Mouse (Mus musculus) hindbrain, embryonic 13.5 days (tissue): Measurements from ENCODE around the gene Cib2. TPM values are rescaled to one million over a fixed set of nuclear protein-coding genes. Genes with fewer than 3 reads are reported as not detected.
A peak's percentile ranks its signal among the peaks of the same experiment; 100 is the strongest.
"Not testable (repeated sequence)": the region's sequence is repeated elsewhere in the genome, so short reads cannot be mapped to it uniquely, and the experiment has no call there.

Experiments used
- ATAC-seq: fragments of 200-750 bp; cut with Nextera tagmentation; 2 replicates; pipeline ENCODE4 v1.8.0; 2017; ENCODE audit warnings: moderate TSS enrichment; ENCODE audit not compliant: low FRiP score
- H3K27ac ChIP-seq: fragments of 300-500 bp; sonication (generic); 2 replicates; pipeline ENCODE4 v1.5.1; 2015; ENCODE audit warnings: inconsistent platforms, mild to moderate bottlenecking, moderate library complexity
- H3K27me3 ChIP-seq: fragments of 300-500 bp; sonication (generic); 2 replicates; pipeline ENCODE4 v1.6.1; 2015; ENCODE audit warnings: mild to moderate bottlenecking, inconsistent platforms
- H3K36me3 ChIP-seq: fragments of 300-500 bp; sonication (generic); 2 replicates; pipeline ENCODE4 v1.6.1; 2015; ENCODE audit warnings: mild to moderate bottlenecking, inconsistent platforms
- H3K4me1 ChIP-seq: fragments of 300-500 bp; sonication (generic); replicated peaks from 2 replicates; pipeline ENCODE4 v1.6.1; 2015; ENCODE audit warnings: inconsistent platforms
- H3K4me2 ChIP-seq: fragments of 300-500 bp; sonication (generic); 2 replicates; pipeline ENCODE4 v1.6.1; 2015; ENCODE audit warnings: inconsistent platforms, mild to moderate bottlenecking, moderate library complexity
- H3K4me3 ChIP-seq: fragments of 300-500 bp; sonication (generic); 2 replicates; pipeline ENCODE4 v1.5.1; 2015; ENCODE audit warnings: mild to moderate bottlenecking, inconsistent platforms
- H3K9ac ChIP-seq: fragments of 300-500 bp; sonication (generic); 2 replicates; pipeline ENCODE4 v1.6.1; 2015; ENCODE audit warnings: mild to moderate bottlenecking, inconsistent platforms
- H3K9me3 ChIP-seq: fragments of 300-500 bp; sonication (generic); 2 replicates; pipeline ENCODE4 v1.6.1; 2016; ENCODE audit warnings: inconsistent platforms
- WGBS: fragments of 180-500 bp; shearing (Covaris S2); methylation state at CpG from one replicate; pipeline ENCODE4 v1.1.7; 2015; 5-methylcytosine and 5-hydroxymethylcytosine counted together
- polyA plus RNA-seq: library from polyadenylated mRNA; unstranded; fragments of >200 nt; fragmentation: Nextera tagmentation; extraction: Ambion mirVana; gene quantifications from 2 replicates; pipeline ENCODE4 v1.2.1, GENCODE M21; 2015

The Cib2 gene
- 42.4 and 45.2 TPM in 2 replicates for polyA plus RNA-seq

- Histone ChIP-seq H3K4me1 (peaks cover 21% of the 10 kb centered on the region), H3K4me3 (peak within 1 kb of the TSS; percentile 54), H3K27me3 (no peaks in the 10 kb centered on the region), H3K27ac (peak within 1 kb of the TSS; percentile 19; the same call in 1 of the 2 replicates), H3K4me2 (peak within 1 kb of the TSS; percentile 71), H3K36me3 (no peaks in the 10 kb centered on the region), H3K9ac (peak within 1 kb of the TSS; percentile 73), H3K9me3 (no peaks in the 10 kb centered on the region)
- peak; percentile 98 for ATAC-seq
- WGBS, result 2% methylated on average over 51 of the region's 54 CpGs
These were observed at the start of gene Cib2 for GRCm38 (mm10) chr9:54559771-54560471. Gene Cib2, minus strand, starts transcription at chr9:54560218.

GRCm38 (mm10) chr9:54604886-54605285, 44.9 kb upstream of the Cib2 start:
- no peaks in the 10 kb centered on the region for H3K27me3 ChIP-seq
- no peak overlapping the region for H3K4me2 ChIP-seq
- no peak overlapping the region for H3K4me3 ChIP-seq
- no peak for ATAC-seq
- no peak overlapping the region for H3K27ac ChIP-seq
- WGBS, result 58% methylated on average over 4 of the region's 4 CpGs
- H3K4me1 ChIP-seq, result no peaks in the 10 kb centered on the region
- H3K36me3 ChIP-seq, result peaks cover 53% of the 10 kb centered on the region
- H3K9me3 ChIP-seq, result no peaks in the 10 kb centered on the region
- no peak overlapping the region for H3K9ac ChIP-seq

- no peak for ATAC-seq
- Histone ChIP-seq H3K9ac (no peak overlapping the region), H3K36me3 (peaks cover 60% of the 10 kb centered on the region)
These were observed 44.2 kb upstream of the Cib2 start for GRCm38 (mm10) chr9:54604131-54604654.

GRCm38 (mm10) chr9:54602916-54603315, 42.9 kb upstream of the Cib2 start:
- ATAC-seq, result no peak
- no peak overlapping the region for H3K4me3 ChIP-seq
- no peak overlapping the region for H3K9ac ChIP-seq
- no peaks in the 10 kb centered on the region for H3K9me3 ChIP-seq
- H3K36me3 ChIP-seq, result peaks cover 73% of the 10 kb centered on the region
- no peaks in the 10 kb centered on the region for H3K4me1 ChIP-seq
- 84% methylated on average over 7 of the region's 7 CpGs for WGBS
- no peak overlapping the region for H3K27ac ChIP-seq
- H3K4me2 ChIP-seq, result no peak overlapping the region
- no peaks in the 10 kb centered on the region for H3K27me3 ChIP-seq

More at GRCm38 (mm10) chr9:54604131-54604654, 44.2 kb upstream of the Cib2 start:
- Histone ChIP-seq H3K4me2 (no peak overlapping the region), H3K27me3 (no peaks in the 10 kb centered on the region), H3K4me1 (no peaks in the 10 kb centered on the region), H3K9me3 (no peaks in the 10 kb centered on the region), H3K27ac (no peak overlapping the region), H3K4me3 (no peak overlapping the region)
- WGBS, result 70% methylated on average over 5 of the region's 5 CpGs

- Histone ChIP-seq H3K4me2 (no peak overlapping the region), H3K27ac (no peak overlapping the region), H3K4me3 (no peak overlapping the region), H3K27me3 (no peaks in the 10 kb centered on the region), H3K9me3 (no peaks in the 10 kb centered on the region), H3K9ac (no peak overlapping the region), H3K36me3 (peaks cover 78% of the 10 kb centered on the region), H3K4me1 (no peaks in the 10 kb centered on the region)
- WGBS, result 75% methylated on average over 2 of the region's 2 CpGs
- no peak for ATAC-seq
These were observed 42.4 kb upstream of the Cib2 start for GRCm38 (mm10) chr9:54602386-54602785.

GRCm38 (mm10) chr9:54596752-54597465, 36.9 kb upstream of the Cib2 start:
- Histone ChIP-seq H3K27me3 (no peaks in the 10 kb centered on the region), H3K4me2 (no peak overlapping the region), H3K4me1 (no peaks in the 10 kb centered on the region), H3K9ac (no peak overlapping the region), H3K27ac (no peak overlapping the region), H3K4me3 (no peak overlapping the region), H3K9me3 (no peaks in the 10 kb centered on the region), H3K36me3 (peaks cover 94% of the 10 kb centered on the region)
- WGBS, result 95% methylated on average over 15 of the region's 15 CpGs
- ATAC-seq, result no peak

GRCm38 (mm10) chr9:54593652-54594051, 33.6 kb upstream of the Cib2 start:
- H3K4me1 ChIP-seq, H3K9me3 ChIP-seq, H3K27ac ChIP-seq, H3K4me3 ChIP-seq, H3K27me3 ChIP-seq, H3K4me2 ChIP-seq, ATAC-seq, H3K9ac ChIP-seq: not testable (repeated sequence)
- H3K36me3 ChIP-seq, result peaks cover 85% of the 10 kb centered on the region
- WGBS, result 73% methylated on average over 4 of the region's 4 CpGs

- Histone ChIP-seq H3K36me3 (peaks cover 28% of the 10 kb centered on the region), H3K4me1 (peaks cover 20% of the 10 kb centered on the region), H3K27ac (no peak overlapping the region), H3K4me3 (peak overlapping the region; percentile 97; the same call in 1 of the 2 replicates), H3K9ac (no peak overlapping the region), H3K27me3 (no peaks in the 10 kb centered on the region), H3K9me3 (no peaks in the 10 kb centered on the region), H3K4me2 (peak overlapping the region; percentile 84)
- 80% methylated on average over 4 of the region's 4 CpGs for WGBS
- no peak for ATAC-seq
These were observed 27.8 kb upstream of the Cib2 start for GRCm38 (mm10) chr9:54587863-54588262.

- under 1% methylated on average over 69 of the region's 73 CpGs for WGBS
- Histone ChIP-seq H3K27ac (peak within 1 kb of the TSS; percentile 77), H3K9me3 (no peaks in the 10 kb centered on the region), H3K4me3 (peak within 1 kb of the TSS; percentile 97), H3K9ac (peak within 1 kb of the TSS; percentile 95), H3K27me3 (no peaks in the 10 kb centered on the region), H3K4me1 (peaks cover 20% of the 10 kb centered on the region), H3K4me2 (peak within 1 kb of the TSS; percentile 84), H3K36me3 (peaks cover 15% of the 10 kb centered on the region)
- ATAC-seq, result peak; percentile 99
These were observed 26.4 kb upstream of the Cib2 start, which contains the start of gene Idh3a for GRCm38 (mm10) chr9:54586199-54587061. Gene Idh3a, plus strand, starts transcription at chr9:54586334.

- Histone ChIP-seq H3K4me1 (peaks cover 20% of the 10 kb centered on the region), H3K27ac (peak overlapping the region; percentile 77), H3K36me3 (peaks cover 12% of the 10 kb centered on the region), H3K4me2 (peak overlapping the region; percentile 84), H3K27me3 (no peaks in the 10 kb centered on the region), H3K9me3 (no peaks in the 10 kb centered on the region), H3K4me3 (peak overlapping the region; percentile 97), H3K9ac (peak overlapping the region; percentile 68)
- WGBS, result 36% methylated on average over 5 of the region's 5 CpGs
- ATAC-seq, result peak; percentile 59
These were observed 25.8 kb upstream of the Cib2 start for GRCm38 (mm10) chr9:54585839-54586198.

- H3K4me1 ChIP-seq, result peaks cover 20% of the 10 kb centered on the region
- not testable (repeated sequence) for ATAC-seq, H3K4me3 ChIP-seq, H3K27me3 ChIP-seq, H3K36me3 ChIP-seq, H3K9me3 ChIP-seq, H3K27ac ChIP-seq, H3K4me2 ChIP-seq, H3K9ac ChIP-seq
- WGBS, result 88% methylated on average over 2 of the region's 2 CpGs
These were observed 24.1 kb upstream of the Cib2 start for GRCm38 (mm10) chr9:54584127-54584526.

- no peaks in the 10 kb centered on the region for H3K9me3 ChIP-seq
- H3K27ac ChIP-seq, result no peak overlapping the region
- no peak for ATAC-seq
- peaks cover 19% of the 10 kb centered on the region for H3K4me1 ChIP-seq
- no peak overlapping the region for H3K4me2 ChIP-seq
- no peaks in the 10 kb centered on the region for H3K27me3 ChIP-seq
- H3K36me3 ChIP-seq, result no peaks in the 10 kb centered on the region
- no peak overlapping the region for H3K4me3 ChIP-seq
- no peak overlapping the region for H3K9ac ChIP-seq
- WGBS, result 68% methylated on average over 1 of the region's 1 CpGs
These were observed 23.7 kb upstream of the Cib2 start for GRCm38 (mm10) chr9:54583712-54584111.
